ENCODE assay signal across 10 mouse cellular contexts in the genomic region with DNA sequence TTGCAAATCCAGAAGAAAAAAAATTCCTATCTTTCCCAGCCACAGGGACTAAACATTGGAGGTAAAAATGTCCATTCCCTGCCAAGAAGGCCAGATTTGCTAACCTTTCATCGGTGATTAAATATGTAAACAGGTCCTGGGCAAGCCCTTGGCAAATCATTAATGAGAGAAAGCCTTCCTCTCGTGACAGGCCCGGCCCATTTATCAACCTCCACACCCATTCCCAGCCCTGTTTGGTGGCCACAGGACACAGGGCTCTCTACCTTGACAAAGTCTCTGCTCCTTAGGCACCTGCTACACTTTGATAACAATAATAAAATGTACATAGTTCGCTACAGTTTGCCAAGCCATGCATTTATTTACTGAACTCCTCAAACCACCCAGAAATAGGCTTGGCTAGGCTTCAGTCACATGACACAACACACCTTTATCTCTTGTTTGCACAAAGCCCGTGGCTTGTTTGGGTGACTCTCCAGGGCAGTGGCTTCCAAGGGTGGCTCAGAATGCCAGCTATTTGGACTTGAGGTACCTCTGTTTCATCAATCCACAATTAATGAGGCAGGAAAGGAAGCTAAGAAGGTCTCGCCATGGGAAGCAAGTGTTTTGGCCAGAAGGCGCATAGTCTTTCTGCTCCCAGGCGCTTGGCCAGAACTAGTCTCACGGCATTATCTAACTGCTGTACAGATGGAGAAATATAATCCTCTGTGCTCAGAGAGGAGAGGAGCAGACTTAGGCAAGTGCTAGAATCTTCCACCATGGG. TPM values are rescaled to one million over a fixed set of nuclear protein-coding genes. Genes with fewer than 3 reads are reported as not detected.
A peak's percentile ranks its signal among the peaks of the same experiment; 100 is the strongest.
DNase-seq lines count a peak whose midpoint lies in the region; TF ChIP-seq lines count a peak whose summit lies in the region.
"Had no signal": no experiment of that assay in that cellular context is flagged by ENCODE, and none has a peak within 500 bp of the region (broad histone marks: within the 10 kb centered on the region; RNA-seq: fewer than 3 reads in every experiment).

No protein-coding gene starts in this region.

- TF ChIP-seq CTCF in gastrocnemius, adult 2 months (IDR thresholded peaks at IDR 0.05) = no peak

- no peak overlapping the region for H3K27ac ChIP-seq in gastrocnemius, adult 2 months
- H3K27ac ChIP-seq: midbrain, embryonic 12.5 days had no signal

- intact Hi-C loops in gastrocnemius, adult 2 months (cut with DNase I) = loop anchor here (10.0 kb wide), 1 partner anchor 115 kb away; a partner anchor contains a TSS

- H3K4me3 ChIP-seq in gastrocnemius, adult 2 months = no peak overlapping the region
- H3K4me3 ChIP-seq: erythroblast, embryonic 14.5 days; midbrain, embryonic 12.5 days had no signal

- DNase-seq in gastrocnemius, adult 2 months = peak; percentile 54
- no peak for DNase-seq in gastrocnemius, adult 8-10 months (ENCODE audit: low spot score in 2 of 2)
- peak; percentile 87 for DNase-seq in cerebellum, adult 9-11 months
- DNase-seq in kidney, postnatal 10 days = peak; percentile 66
- peak; percentile 53 for DNase-seq in lung, postnatal 10 days
- DNase-seq in thymus, postnatal 14 days = no peak
- no peak for DNase-seq in urinary bladder, adult 2 months (ENCODE audit: low spot score)
- DNase-seq in right cerebral cortex, postnatal 36 days (ENCODE audit: low spot score in 2 of 2) = no peak

RNA-seq across cellular contexts. Expression of a gene that starts 21.3 kb away (rescaled TPM):
- 1 to 10 TPM; 1.1 to 1.2 TPM for total RNA-seq in gastrocnemius, adult 2 months (2021)
- 1 to 10 TPM in 2 of 4 experiments, under 1 TPM in 2; 0.73 to 2.0 (median 1.4) TPM for total RNA-seq in gastrocnemius, adult 8-10 months (2022)
- polyA plus RNA-seq in urinary bladder, adult 2 months (2012; rRNA removed) = 4.4 and 6.9 TPM in 2 replicates
- polyA plus RNA-seq: erythroblast, embryonic 14.5 days had no signal

Comparison
In these comparisons a context has a peak if more than half of its experiments do, and no peak if none do; other contexts are left out.
1. DNase-seq: peak in gastrocnemius, adult 2 months (single experiment), cerebellum, adult 9-11 months (single experiment), kidney, postnatal 10 days (single experiment) and lung, postnatal 10 days (single experiment); none in gastrocnemius, adult 8-10 months (0 of 2), thymus, postnatal 14 days (single experiment), urinary bladder, adult 2 months (single experiment) and right cerebral cortex, postnatal 36 days (0 of 2).